Mouse (Mus musculus): ENCODE results near the gene Gpd1l.

GRCm38 (mm10) chr9:114885991-114886662, 47.7 kb downstream of the Gpd1l start:
- TF ChIP-seq CTCF (IDR thresholded peaks at IDR 0.05; ENCODE audit: low read depth) = no peak
- TF ChIP-seq EP300 (IDR thresholded peaks at IDR 0.05; ENCODE audit: low read depth) = no peak
